Mouse (Mus musculus) erythroid progenitor cell, adult 5-6 weeks (primary cell): Measurements from ENCODE around the gene Plgrkt. TPM values are rescaled to one million over a fixed set of nuclear protein-coding genes. Genes with fewer than 3 reads are reported as not detected.

Experiments
- ATAC-seq: replicated peaks from 2 replicates; pipeline ENCODE4 v1.8.0; 2016; ENCODE audit warnings: moderate number of reproducible peaks, mild to moderate bottlenecking, moderate TSS enrichment, inconsistent platforms; ENCODE audit not compliant: poor library complexity, low FRiP score, severe bottlenecking
- total RNA-seq, 2 experiments: library from RNA; stranded (forward) in 1 of 2; stranded (reverse) in 1 of 2; fragments of 150-400 nt in 1 of 2; fragments of 186-747, 209-891 nt in 1 of 2; gene quantifications; 2 replicates each; pipeline versions ENCODE4 v1.2.3 to v1.2.4; 2015 to 2017; ENCODE audit warnings: low replicate concordance in 2 of 2

The Plgrkt gene
- total RNA-seq, 2 experiments from 2014 or later, result 6.6 to 41.9 TPM

DNA sequence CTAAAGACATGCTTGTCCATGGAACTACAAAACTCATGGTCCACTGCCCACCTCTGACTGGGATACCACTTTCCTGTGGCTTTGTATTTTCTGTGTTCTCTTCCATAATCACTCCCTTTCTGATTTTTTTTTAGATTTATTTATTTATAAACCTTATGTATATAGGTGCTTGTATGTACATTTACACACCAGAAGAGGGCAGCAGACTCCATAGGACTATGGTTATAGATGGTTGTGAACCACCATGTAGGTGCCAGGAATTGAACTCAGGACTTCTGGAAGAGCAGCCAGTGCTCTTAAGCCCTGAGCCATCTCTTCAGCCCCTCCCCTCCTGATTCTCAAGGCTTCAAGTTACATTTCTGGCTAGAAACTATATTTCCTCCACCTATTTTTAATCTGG lies 58.4 kb downstream of the Plgrkt start:
- no peak for ATAC-seq

DNA sequence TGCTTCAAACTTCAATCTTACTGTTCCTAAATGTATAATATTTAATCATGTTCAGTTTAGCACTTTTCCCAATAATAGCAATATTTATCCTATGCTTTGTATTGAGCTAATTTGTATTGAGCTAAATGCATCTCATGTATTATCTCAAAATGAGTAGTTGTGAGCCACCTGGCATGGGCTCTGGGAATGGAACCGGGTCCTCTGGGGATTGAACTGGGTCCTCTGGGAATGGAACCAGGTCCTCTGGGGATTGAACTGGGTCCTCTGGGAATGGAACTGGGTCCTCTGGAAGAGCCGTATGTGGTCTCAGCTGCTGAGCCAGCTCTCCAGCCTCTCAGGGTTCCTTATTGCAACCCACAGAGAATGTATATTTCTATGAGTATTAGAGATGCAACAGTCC lies 65.1 kb downstream of the Plgrkt start:
- no peak for ATAC-seq

- ATAC-seq, result no peak
Observed at GRCm38 (mm10) chr19:29300919-29301318, 66.3 kb downstream of the Plgrkt start.

Other genes starting within 250 kb of the Plgrkt start
- 67.4 and 88.9 TPM in 2 replicates for gene Jak2, start 115.6 kb downstream of the Plgrkt start, total RNA-seq (2015; ENCODE audit: low replicate concordance)
- gene Jak2, start 115.6 kb downstream of the Plgrkt start, total RNA-seq (2017; ENCODE audit: low replicate concordance), result 88.7 and 103 TPM in 2 replicates
- gene Insl6, start 42.0 kb downstream of the Plgrkt start, total RNA-seq (2015; ENCODE audit: low replicate concordance), result 3.4 TPM in 1 of 2 replicates, not detected in the other
- gene Insl6, start 42.0 kb downstream of the Plgrkt start, total RNA-seq (2017; ENCODE audit: low replicate concordance), result 6.9 TPM in 1 of 2 replicates, not detected in the other
- not detected in 2 replicates for gene Rln1, start 32.7 kb downstream of the Plgrkt start, total RNA-seq (2015; ENCODE audit: low replicate concordance)
- not detected in 2 replicates for gene Rln1, start 32.7 kb downstream of the Plgrkt start, total RNA-seq (2017; ENCODE audit: low replicate concordance)
- gene Cd274, start 65 bp upstream of the Plgrkt start, total RNA-seq (2015; ENCODE audit: low replicate concordance), result 2.9 and 3.8 TPM in 2 replicates
- gene Cd274, start 65 bp upstream of the Plgrkt start, total RNA-seq (2017; ENCODE audit: low replicate concordance), result 1.4 and 1.7 TPM in 2 replicates
- 4.0 TPM in 1 of 2 replicates, not detected in the other for gene Pdcd1lg2, start 43.5 kb upstream of the Plgrkt start, total RNA-seq (2015; ENCODE audit: low replicate concordance)
- gene Pdcd1lg2, start 43.5 kb upstream of the Plgrkt start, total RNA-seq (2017; ENCODE audit: low replicate concordance), result 1.0 TPM in 1 of 2 replicates, not detected in the other
- 4.3 and 5.9 TPM in 2 replicates for gene Ric1, start 154.9 kb upstream of the Plgrkt start, total RNA-seq (2015; ENCODE audit: low replicate concordance)
- gene Ric1, start 154.9 kb upstream of the Plgrkt start, total RNA-seq (2017; ENCODE audit: low replicate concordance), result 1.9 and 2.3 TPM in 2 replicates